Mouse (Mus musculus) ES-E14 (cell line): ENCODE data around the gene Nppb.

Source experiments
- MAFK ChIP-seq: IDR thresholded peaks from 2 replicates; pipeline ENCODE4 v1.6.1; 2014; ENCODE audit warnings: mild to moderate bottlenecking, low read depth, low read length, inconsistent platforms; ENCODE audit not compliant: insufficient read depth
- ZC3H11A ChIP-seq: IDR thresholded peaks from 2 replicates; pipeline ENCODE4 v1.6.1; 2012; ENCODE audit warnings: low read depth, mild to moderate bottlenecking, inconsistent platforms, low read length, borderline replicate concordance
- ZNF384 ChIP-seq: IDR thresholded peaks from 2 replicates; pipeline ENCODE4 v1.6.1; 2012; ENCODE audit warnings: low read depth, low read length, inconsistent platforms

DNA sequence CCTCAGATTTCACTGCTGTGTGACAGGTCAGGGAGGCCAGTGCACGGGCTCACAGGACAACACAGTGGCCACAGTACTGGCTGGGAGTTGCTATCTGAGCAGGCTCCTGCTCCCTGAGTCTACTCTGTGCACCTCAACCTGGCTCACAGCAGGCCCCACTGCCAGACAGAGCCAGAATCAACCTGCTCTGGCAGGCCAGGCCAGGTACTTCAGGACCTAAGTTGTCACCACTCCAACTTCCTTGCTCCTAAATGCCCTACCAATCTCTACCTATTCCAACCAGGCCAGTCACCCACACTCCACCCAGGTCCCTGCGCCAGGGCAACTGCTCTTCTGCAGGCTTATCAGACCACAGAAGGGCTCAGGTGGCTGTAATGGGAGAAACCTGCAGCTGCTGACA, 24.1 kb downstream of the Nppb start:
- TF ChIP-seq MAFK (no peak), ZNF384 (no peak), ZC3H11A (no peak)
